Mouse (Mus musculus): ENCODE data around the gene Il31ra. TPM values are rescaled to one million over a fixed set of nuclear protein-coding genes. Genes with fewer than 3 reads are reported as not detected.

Gene Il31ra
- polyA plus RNA-seq, 1 experiment from 2014 or later: not detected

- ChIA-PET POLR2A (no interaction called here), CTCF (no interaction called here)
- ATAC-seq (no peak), DNase-seq (ENCODE audit: low read depth, low spot score) (no peak)
- in situ Hi-C loops (cut with MboI; ENCODE audit: low pct_unique_long_range_greater_than_20kb): no loop called here
- no peaks in the 10 kb centered on the region for H3K27me3 ChIP-seq
- no peak for TF ChIP-seq CTCF (IDR thresholded peaks at IDR 0.05)
These were observed 123.0 kb downstream of the Il31ra start for GRCm38 (mm10) chr13:112471201-112471600.

Other genes starting within 250 kb of the Il31ra start
- gene Il6st, start 130.3 kb downstream of the Il31ra start, polyA plus RNA-seq (2021): 125 TPM
- gene Ddx4, start 58.1 kb upstream of the Il31ra start, polyA plus RNA-seq (2021): not detected
- gene Slc38a9, start 66.4 kb upstream of the Il31ra start, polyA plus RNA-seq (2021): 5.4 TPM
- 27.3 TPM for gene Plpp1, start 206.4 kb upstream of the Il31ra start, polyA plus RNA-seq (2021)